Mouse (Mus musculus): ENCODE data around the gene Fat3. TPM values are rescaled to one million over a fixed set of nuclear protein-coding genes. Genes with fewer than 3 reads are reported as not detected.

Fat3 gene
- polyA plus RNA-seq, 1 experiment from 2014 or later = 7.0 TPM

DNA sequence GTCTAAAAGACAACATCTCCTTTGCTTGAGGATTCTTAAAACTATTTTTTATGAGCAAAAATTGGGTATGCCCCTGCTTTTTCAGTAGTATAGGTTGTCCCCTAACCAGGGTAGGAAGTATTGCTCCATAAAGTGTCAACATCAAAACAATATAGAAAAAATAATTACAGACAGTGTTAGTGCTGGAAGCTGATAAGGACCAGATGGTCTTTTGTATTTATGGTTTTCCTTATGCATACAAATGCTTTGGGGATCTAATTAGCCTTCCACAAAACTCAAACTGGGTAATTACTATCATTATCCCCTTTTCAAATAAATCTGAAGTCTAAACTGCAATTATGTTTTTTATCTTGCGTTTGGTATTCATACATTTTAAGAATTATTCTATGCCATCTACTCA, 368.5 kb downstream of the Fat3 start:
- H3K4me3 ChIP-seq = no peak overlapping the region
- H3K36me3 ChIP-seq = no peaks in the 10 kb centered on the region
- no peaks in the 10 kb centered on the region for H3K9me3 ChIP-seq (replicated peaks)
- H3K4me1 ChIP-seq = peaks cover 8% of the 10 kb centered on the region
- H3K27ac ChIP-seq (replicated peaks) = no peak overlapping the region
- WGBS = 96% methylated on average over 1 of the region's 1 CpGs
- DNase-seq (ENCODE audit: low spot score) = no peak
- no peaks in the 10 kb centered on the region for H3K27me3 ChIP-seq (ENCODE audit: low read depth, poor library complexity, severe bottlenecking)

DNA sequence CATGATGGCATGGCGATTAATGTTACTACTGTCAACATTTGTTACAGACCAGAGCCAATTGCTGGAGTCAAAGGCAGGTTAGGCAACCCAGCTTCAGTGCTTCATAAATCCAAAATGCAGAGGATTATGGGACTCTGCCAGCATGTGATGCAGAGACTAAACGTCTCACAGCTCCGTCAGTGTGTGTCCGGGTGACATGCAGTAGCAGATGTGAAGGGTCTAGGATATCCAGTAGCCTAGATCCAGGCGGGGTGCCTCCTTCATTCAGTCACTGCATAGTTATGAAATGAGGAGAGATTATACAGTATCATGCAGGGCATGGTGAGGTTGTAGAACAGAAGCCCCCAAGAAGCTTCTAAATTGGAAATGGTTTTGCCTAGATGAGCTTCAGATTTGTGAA, 379.3 kb downstream of the Fat3 start:
- Histone ChIP-seq H3K4me3 (no peak overlapping the region), H3K27ac (replicated peaks) (no peak overlapping the region), H3K4me1 (no peaks in the 10 kb centered on the region), H3K27me3 (ENCODE audit: low read depth, poor library complexity, severe bottlenecking) (no peaks in the 10 kb centered on the region), H3K9me3 (replicated peaks) (no peaks in the 10 kb centered on the region), H3K36me3 (no peaks in the 10 kb centered on the region)
- 87% methylated on average over 5 of the region's 5 CpGs for WGBS
- no peak for DNase-seq (ENCODE audit: low spot score)

DNA sequence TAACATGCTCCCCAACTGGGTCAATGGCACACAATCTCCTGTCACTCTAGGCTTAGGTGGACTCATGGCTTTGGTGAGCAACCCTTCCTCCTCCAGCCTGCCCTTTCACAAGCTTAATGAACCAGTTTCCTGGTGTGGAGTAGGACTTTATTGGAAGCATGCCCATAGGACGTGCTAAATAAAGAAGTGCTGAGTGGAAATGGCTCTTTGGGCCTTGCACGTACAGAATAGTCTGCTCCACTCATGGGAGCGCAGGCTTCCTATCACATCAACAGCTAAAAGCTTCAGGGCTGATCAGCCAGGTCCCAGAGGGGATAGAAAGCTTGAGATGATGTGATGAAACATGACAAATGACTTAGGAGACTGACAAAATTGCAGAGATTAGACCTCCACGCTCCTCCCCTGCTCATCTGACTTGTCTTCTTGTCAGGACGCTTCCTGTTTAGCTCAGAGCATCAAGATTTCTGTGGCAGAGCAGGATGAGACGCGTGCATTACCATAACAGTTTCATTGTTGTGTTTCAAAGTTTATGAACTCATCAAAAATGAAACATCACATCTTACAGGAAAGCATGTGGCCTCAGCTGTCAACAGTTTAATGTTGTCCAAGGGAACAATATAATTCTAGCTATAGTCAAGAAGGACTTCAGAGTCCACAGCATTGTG, 386.1 kb downstream of the Fat3 start:
- 85% methylated on average over 7 of the region's 7 CpGs for WGBS
- no peak for DNase-seq (ENCODE audit: low spot score)
- Histone ChIP-seq H3K27me3 (ENCODE audit: low read depth, poor library complexity, severe bottlenecking) (no peaks in the 10 kb centered on the region), H3K9me3 (replicated peaks) (no peaks in the 10 kb centered on the region), H3K4me3 (no peak overlapping the region), H3K27ac (replicated peaks) (no peak overlapping the region), H3K36me3 (no peaks in the 10 kb centered on the region), H3K4me1 (no peaks in the 10 kb centered on the region)

DNA sequence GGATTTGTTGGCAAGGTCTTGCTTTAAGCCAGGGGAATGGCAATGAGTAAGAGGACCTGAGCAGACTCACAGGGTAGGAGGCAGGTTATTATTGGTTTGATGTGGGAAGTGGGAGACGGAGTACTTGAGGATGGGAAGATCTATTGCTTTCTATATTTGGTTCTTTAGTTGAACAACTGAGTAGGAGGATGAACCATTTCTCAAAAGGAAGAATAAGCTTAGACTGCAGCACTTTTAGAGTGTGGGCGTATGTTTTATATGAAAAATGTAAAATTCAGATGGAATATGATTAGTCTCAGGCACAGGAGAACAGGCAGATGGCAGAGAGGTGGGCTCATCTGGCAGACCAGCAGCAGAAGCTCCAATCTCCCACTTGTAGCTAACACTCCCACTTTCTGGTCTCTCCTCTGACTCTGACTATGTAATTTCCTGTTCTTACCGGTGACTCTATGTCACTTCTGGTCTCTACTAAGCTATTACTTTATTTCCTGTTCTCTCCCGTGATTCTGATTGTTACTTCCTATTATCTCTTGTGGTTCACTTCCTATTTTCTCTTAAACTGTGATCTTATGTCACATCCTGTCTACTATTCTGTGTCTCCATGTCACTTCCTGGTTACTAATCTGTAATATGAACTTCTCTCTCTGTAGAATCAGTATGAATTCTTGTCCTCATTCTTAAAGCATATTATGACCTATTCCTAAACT, 387.0 kb downstream of the Fat3 start:
- Histone ChIP-seq H3K27ac (replicated peaks) (no peak overlapping the region), H3K36me3 (no peaks in the 10 kb centered on the region), H3K27me3 (ENCODE audit: low read depth, poor library complexity, severe bottlenecking) (no peaks in the 10 kb centered on the region), H3K9me3 (replicated peaks) (no peaks in the 10 kb centered on the region), H3K4me3 (no peak overlapping the region), H3K4me1 (no peaks in the 10 kb centered on the region)
- no peak for DNase-seq (ENCODE audit: low spot score)
- WGBS = 91% methylated on average over 4 of the region's 4 CpGs

DNA sequence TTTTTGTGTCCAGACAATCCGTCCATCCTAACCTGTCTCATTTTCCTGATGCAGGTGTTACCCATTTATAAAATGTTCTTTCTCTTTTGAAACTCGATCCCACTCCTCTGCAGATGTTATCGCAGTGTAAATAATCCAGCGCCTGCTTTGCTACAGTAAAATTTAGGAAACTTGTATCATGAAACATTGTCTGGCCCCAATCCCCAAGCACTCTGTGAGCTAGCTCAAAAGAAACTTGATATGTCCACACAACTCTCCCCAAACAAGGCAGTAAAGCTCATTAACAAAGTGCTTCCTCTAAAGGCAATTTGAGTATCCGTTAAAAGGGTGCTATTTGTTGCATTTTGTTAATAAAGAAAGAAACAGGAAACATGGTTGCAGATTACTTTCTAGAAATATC, 393.2 kb downstream of the Fat3 start:
- WGBS = 81% methylated on average over 5 of the region's 5 CpGs
- Histone ChIP-seq H3K27me3 (ENCODE audit: low read depth, poor library complexity, severe bottlenecking) (no peaks in the 10 kb centered on the region), H3K27ac (replicated peaks) (no peak overlapping the region), H3K4me3 (no peak overlapping the region), H3K4me1 (no peaks in the 10 kb centered on the region), H3K9me3 (replicated peaks) (no peaks in the 10 kb centered on the region), H3K36me3 (no peaks in the 10 kb centered on the region)
- DNase-seq (ENCODE audit: low spot score) = no peak

DNA sequence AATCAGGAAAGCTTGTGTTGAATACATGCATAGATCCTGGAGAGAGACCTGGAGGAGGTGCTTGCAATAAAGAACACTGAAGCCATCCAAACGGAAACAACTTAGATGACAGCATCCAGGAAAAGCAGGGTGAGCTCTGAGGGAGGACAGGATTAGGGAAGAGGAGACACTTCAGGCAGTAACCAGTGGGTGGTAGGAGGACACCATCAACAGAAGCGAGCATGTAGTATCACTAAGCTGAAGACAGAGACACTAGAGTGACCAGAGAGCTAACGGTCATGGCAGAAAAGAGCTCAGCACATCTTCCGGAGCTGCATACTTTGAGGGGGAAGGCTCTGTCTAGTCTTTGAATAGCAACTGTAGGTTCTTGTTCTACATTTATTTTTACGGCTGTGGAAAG, 393.7 kb downstream of the Fat3 start:
- no peaks in the 10 kb centered on the region for H3K9me3 ChIP-seq (replicated peaks)
- WGBS = 72% methylated on average over 5 of the region's 5 CpGs

DNA sequence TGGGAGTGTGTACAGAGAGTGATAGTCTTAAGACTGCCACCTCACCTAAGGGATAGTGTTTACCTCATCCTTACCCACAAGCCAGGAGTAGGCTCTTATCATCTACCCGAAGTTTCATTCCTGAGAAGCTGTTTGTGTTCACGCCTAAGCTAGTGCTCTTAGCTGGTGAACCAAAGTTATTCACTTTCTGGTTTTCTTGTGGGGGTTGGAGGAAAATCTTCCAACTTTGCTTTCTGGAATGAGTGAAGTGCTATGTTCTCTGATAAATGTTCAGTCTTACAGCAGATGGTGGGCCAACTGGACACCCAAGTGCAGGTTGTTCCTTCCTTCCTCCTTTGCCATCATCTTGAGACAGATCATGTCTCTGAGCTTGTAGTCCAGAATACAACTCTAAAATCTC, 402.5 kb downstream of the Fat3 start:
- H3K4me1 ChIP-seq = no peaks in the 10 kb centered on the region
- no peak for DNase-seq (ENCODE audit: low spot score)
- peaks cover 14% of the 10 kb centered on the region for H3K27me3 ChIP-seq (ENCODE audit: low read depth, poor library complexity, severe bottlenecking)
- no peaks in the 10 kb centered on the region for H3K9me3 ChIP-seq (replicated peaks)
- H3K36me3 ChIP-seq = no peaks in the 10 kb centered on the region
- no peak overlapping the region for H3K4me3 ChIP-seq
- 93% methylated on average over 2 of the region's 2 CpGs for WGBS
- H3K27ac ChIP-seq (replicated peaks) = no peak overlapping the region

More for the DNA sequence above, 393.7 kb downstream of the Fat3 start:
- no peak for DNase-seq (ENCODE audit: low spot score)
- H3K4me3 ChIP-seq = no peak overlapping the region
- H3K27ac ChIP-seq (replicated peaks) = no peak overlapping the region
- H3K27me3 ChIP-seq (ENCODE audit: low read depth, poor library complexity, severe bottlenecking) = no peaks in the 10 kb centered on the region
- H3K4me1 ChIP-seq = no peaks in the 10 kb centered on the region
- H3K36me3 ChIP-seq = no peaks in the 10 kb centered on the region

DNA sequence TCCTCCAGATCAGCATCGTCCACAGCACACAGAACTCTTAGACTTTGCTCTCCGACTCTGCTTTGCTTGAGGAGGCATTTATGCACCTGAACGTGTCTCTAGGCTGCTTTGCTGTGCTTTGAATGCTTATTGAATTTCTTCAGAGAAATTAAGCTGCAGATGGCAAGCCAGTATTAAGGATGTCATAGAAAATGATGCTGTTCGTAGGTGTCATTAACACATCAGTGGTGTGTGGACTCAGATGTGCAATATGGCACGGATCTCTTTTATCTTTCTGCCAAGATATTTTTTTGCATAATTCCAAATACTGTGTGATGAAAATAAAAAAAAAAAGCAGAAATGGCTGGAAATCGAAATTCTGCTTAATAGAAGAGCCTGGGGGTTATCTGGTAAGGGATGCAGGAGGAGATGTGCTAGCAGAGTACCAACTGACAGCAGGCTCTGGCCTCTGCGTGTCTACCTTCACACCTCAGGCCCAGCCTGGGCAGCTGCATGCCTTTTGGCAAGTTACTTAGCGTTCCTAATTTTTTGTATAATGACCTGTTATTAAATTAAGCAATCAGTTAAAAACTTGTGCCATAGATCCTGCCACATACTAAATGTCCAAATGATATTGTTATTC, 407.9 kb downstream of the Fat3 start:
- no peaks in the 10 kb centered on the region for H3K36me3 ChIP-seq
- H3K4me1 ChIP-seq = peaks cover 25% of the 10 kb centered on the region
- 79% methylated on average over 8 of the region's 8 CpGs for WGBS
- H3K9me3 ChIP-seq (replicated peaks) = no peaks in the 10 kb centered on the region
- peaks cover 43% of the 10 kb centered on the region for H3K27me3 ChIP-seq (ENCODE audit: low read depth, poor library complexity, severe bottlenecking)
- H3K4me3 ChIP-seq = no peak overlapping the region
- H3K27ac ChIP-seq (replicated peaks) = no peak overlapping the region
- no peak for DNase-seq (ENCODE audit: low spot score)

DNA sequence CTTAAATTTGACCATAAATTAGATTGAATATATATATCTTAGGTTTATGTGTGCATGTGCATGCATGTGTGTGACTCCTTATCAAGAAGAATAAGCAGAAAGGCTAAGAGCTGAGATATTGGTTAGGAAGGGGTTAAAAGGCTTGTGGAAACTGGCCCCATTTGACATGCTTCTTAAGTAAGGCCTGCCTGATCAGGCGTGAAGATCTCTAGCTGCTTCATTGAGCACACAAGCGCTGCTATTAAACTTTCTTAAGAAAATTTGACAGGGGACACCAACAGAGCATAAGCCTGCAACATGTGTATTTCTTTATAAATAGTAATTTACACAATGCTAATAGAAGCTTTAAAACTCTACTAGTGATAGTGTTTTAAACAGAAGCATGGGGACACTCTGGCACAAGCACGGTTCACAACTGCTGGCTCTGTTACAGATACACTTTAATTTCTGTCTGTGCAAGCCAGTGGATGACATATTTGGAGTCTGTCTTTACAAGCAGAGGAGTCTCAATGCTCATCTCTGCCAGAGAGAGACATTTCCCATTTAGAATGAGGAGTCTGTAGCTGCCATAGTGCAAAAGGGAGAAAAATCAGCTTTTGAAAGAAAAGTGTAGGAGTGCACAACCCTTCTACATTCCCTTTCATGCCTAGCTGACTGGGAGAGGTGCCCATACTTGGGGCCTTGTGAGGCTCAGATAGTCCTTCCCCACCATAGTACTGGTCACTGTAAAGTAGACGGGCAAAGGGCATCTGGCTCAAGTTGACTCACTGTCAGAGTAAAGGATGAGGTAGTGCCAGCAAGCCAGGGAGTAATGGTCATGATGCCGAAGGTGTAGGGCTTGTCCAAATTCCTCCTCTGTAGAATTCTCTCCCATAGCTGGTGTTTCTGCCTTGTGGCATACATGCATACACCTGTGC, 408.8 kb downstream of the Fat3 start:
- Histone ChIP-seq H3K27ac (replicated peaks) (no peak overlapping the region), H3K27me3 (ENCODE audit: low read depth, poor library complexity, severe bottlenecking) (peaks cover 43% of the 10 kb centered on the region), H3K36me3 (no peaks in the 10 kb centered on the region), H3K4me1 (peaks cover 25% of the 10 kb centered on the region), H3K9me3 (replicated peaks) (no peaks in the 10 kb centered on the region), H3K4me3 (no peak overlapping the region)
- 26% methylated on average over 5 of the region's 5 CpGs for WGBS
- DNase-seq (ENCODE audit: low spot score) = peak; percentile 14

DNA sequence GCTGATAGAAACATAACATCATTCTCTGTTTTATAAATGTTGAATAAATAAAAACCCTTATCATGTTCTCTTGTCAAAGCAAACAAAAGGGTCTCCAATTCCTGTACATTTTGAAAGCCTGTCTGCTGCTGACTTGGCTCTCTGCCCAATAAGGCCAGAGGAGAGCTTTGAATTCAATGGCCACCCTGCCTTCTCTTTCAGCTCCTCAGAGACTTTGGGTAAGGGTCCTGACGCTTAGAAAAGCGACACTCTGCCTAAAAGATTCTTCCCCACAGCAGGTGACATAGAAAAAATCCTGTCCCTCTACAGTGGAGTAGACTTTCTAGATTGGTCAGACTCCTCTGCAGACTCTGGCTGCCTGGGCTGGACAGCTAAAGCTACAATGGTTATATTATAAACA, 421.8 kb downstream of the Fat3 start:
- Histone ChIP-seq H3K27ac (replicated peaks) (no peak overlapping the region), H3K27me3 (ENCODE audit: low read depth, poor library complexity, severe bottlenecking) (peaks cover 4% of the 10 kb centered on the region; the same call in 1 of the 2 replicates), H3K9me3 (replicated peaks) (no peaks in the 10 kb centered on the region), H3K36me3 (no peaks in the 10 kb centered on the region), H3K4me3 (no peak overlapping the region), H3K4me1 (peaks cover 22% of the 10 kb centered on the region)
- DNase-seq (ENCODE audit: low spot score) = no peak
- WGBS = 66% methylated on average over 2 of the region's 2 CpGs

DNA sequence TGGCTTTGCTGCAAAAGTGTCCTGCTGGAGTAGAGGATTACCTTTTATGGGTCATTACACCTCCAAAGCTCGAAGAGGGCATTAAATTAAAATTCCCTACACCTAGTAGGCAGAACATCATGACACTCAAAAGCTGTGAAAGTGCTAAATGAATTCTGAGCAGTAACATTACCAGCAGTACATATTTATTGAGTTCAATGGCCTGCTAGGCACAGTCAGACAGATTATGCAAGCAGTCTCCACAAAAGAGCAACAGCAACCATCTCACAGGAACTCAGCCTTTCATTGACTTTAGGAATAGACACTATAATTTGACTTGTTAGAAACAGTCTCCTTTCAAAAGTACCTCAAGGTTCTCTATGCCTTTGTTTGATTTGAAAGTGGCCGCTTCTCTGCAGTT, 426.4 kb downstream of the Fat3 start:
- peaks cover 34% of the 10 kb centered on the region for H3K4me1 ChIP-seq
- H3K27ac ChIP-seq (replicated peaks) = peak overlapping the region; percentile 28; the same call in 1 of the 2 replicates
- H3K27me3 ChIP-seq (ENCODE audit: low read depth, poor library complexity, severe bottlenecking) = peaks cover 15% of the 10 kb centered on the region; the same call in 1 of the 2 replicates
- no peak for DNase-seq (ENCODE audit: low spot score)
- WGBS = 42% methylated on average over 2 of the region's 2 CpGs
- no peak overlapping the region for H3K4me3 ChIP-seq
- no peaks in the 10 kb centered on the region for H3K9me3 ChIP-seq (replicated peaks)
- no peaks in the 10 kb centered on the region for H3K36me3 ChIP-seq

DNA sequence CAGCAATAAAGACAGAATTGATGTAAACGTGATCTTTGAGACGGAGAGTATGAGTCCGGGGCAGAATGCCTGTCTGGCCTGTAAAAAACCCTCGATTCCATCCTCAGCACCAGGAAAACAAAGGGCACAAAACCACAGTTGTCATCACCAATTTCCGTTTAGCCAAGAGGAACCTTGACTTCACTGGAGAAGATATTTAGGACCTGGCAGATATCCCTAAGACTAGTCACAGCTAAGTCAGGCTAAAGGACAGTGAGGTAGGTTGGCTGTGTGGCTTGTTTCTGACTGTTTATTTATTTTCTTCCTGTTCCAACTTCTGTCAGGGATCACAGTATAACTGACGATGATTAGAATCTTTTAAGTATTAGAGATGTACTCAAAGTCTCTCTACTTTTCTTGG, 427.0 kb downstream of the Fat3 start:
- Histone ChIP-seq H3K9me3 (replicated peaks) (no peaks in the 10 kb centered on the region), H3K36me3 (no peaks in the 10 kb centered on the region), H3K27ac (replicated peaks) (0 out of 2 replicates have a peak overlapping the region, but pooled peaks have one; percentile 33), H3K27me3 (ENCODE audit: low read depth, poor library complexity, severe bottlenecking) (peaks cover 15% of the 10 kb centered on the region; the same call in 1 of the 2 replicates), H3K4me3 (no peak overlapping the region), H3K4me1 (peaks cover 30% of the 10 kb centered on the region)
- WGBS = 36% methylated on average over 6 of the region's 6 CpGs
- no peak for DNase-seq (ENCODE audit: low spot score)
